Mouse (Mus musculus): ENCODE measurements around the gene Igsf3. TPM values are rescaled to one million over a fixed set of nuclear protein-coding genes. Genes with fewer than 3 reads are reported as not detected.

Igsf3 gene
- polyA plus RNA-seq, 1 experiment = 24.9 TPM

GRCm38 (mm10) chr3:101369301-101369881, 7.5 kb upstream of the Igsf3 start:
- Histone ChIP-seq H3K4me1 (ENCODE audit: control insufficient read depth, insufficient read depth, low read length) (peaks cover 4% of the 10 kb centered on the region; the same call in 1 of the 2 replicates), H3K4me3 (ENCODE audit: insufficient read depth, low read length) (no peak overlapping the region), H3K27ac (ENCODE audit: insufficient read depth, low read length) (no peak overlapping the region)
- TF ChIP-seq POLR2A (IDR thresholded peaks at IDR 0.05; ENCODE audit: low read depth, low read length) (no peak), CTCF (IDR thresholded peaks at IDR 0.05; ENCODE audit: borderline replicate concordance, insufficient read depth, low read length) (no peak)

DNA sequence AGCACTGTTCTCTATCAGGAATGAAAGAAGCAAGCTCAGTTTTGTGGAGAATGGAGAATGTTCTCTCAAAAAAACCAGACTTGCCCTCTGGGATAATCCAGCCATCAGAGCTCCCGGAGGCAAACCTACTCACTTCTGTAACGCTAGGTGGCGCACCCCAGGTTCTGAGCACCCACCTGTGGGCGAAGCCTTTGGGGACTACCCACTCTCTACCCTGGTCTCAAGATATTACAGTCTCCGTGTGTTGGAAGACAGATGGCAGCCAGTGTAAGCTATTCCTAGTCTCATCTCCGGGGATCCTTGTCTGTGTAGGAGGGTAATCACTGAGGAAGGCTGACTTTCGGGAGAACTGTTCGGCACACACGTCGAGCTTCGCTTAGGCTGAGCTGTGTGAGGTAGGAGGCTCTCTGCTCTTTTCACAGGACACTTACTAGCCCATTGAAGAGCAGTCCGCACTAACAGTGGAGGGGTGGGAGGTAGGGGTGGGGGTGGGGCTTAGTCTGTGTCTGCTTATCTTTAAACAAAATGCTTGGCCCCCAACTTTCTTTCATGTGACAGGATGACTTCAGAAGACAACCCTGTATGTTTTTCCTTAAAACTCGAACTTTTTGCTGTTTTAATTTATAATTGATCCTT, 4.4 kb upstream of the Igsf3 start:
- no peak overlapping the region for H3K4me3 ChIP-seq (ENCODE audit: insufficient read depth, low read length)
- no peak overlapping the region for H3K27ac ChIP-seq (ENCODE audit: insufficient read depth, low read length)
- peak; percentile 54; the same call in 1 of the 2 replicates for TF ChIP-seq CTCF (IDR thresholded peaks at IDR 0.05; ENCODE audit: borderline replicate concordance, insufficient read depth, low read length)
- TF ChIP-seq POLR2A (IDR thresholded peaks at IDR 0.05; ENCODE audit: low read depth, low read length) = no peak
- H3K4me1 ChIP-seq (ENCODE audit: control insufficient read depth, insufficient read depth, low read length) = peaks cover 4% of the 10 kb centered on the region; the same call in 1 of the 2 replicates

GRCm38 (mm10) chr3:101377256-101378024, 557 bp downstream of the Igsf3 start:
- H3K4me1 ChIP-seq (ENCODE audit: control insufficient read depth, insufficient read depth, low read length) = peaks cover 14% of the 10 kb centered on the region
- no peak for TF ChIP-seq POLR2A (IDR thresholded peaks at IDR 0.05; ENCODE audit: low read depth, low read length)
- TF ChIP-seq CTCF (IDR thresholded peaks at IDR 0.05; ENCODE audit: borderline replicate concordance, insufficient read depth, low read length) = no peak
- peak overlapping the region; percentile 66 for H3K4me3 ChIP-seq (ENCODE audit: insufficient read depth, low read length)
- H3K27ac ChIP-seq (ENCODE audit: insufficient read depth, low read length) = no peak overlapping the region

DNA sequence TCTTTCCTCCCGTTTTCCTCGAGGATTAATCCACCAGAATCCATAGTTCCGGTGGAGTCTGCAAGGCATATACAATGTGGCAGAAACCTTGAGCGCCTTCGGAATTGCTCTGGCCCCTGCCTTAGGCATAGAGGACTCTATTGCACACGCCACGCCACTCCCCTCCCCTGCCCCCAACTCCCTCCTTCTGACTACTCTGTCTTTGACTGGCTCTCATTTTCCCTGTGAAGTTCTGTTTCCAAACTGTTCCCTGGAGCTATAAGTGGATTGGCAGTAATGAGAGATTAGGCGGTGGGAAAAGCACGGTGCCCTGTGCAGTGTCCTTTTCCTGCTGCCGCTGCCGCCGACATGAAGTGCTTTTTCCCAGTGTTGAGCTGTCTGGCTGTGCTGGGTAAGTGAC, 1.2 kb downstream of the Igsf3 start:
- H3K4me3 ChIP-seq (ENCODE audit: insufficient read depth, low read length) = peak overlapping the region; percentile 66
- H3K4me1 ChIP-seq (ENCODE audit: control insufficient read depth, insufficient read depth, low read length) = peaks cover 14% of the 10 kb centered on the region

DNA sequence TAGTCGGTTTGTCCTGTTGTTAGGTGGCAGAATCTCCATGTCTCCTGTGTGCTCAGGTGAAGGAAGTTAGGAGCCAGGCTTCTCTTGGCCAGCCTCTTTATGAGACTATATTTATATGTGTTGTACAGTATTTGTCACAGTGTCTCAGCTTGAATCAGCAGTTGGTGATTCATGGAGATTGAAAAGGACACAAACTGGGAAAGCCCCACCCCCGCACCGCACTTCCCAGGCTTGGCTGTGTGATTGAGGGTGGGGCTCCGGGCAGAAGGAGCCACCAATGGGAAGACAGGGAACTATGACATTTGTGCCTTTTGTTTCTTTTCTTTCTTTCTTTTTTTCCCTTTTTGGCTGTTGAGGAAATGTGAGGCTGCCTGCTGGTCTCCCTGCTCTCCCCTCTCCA, 2.9 kb downstream of the Igsf3 start:
- Histone ChIP-seq H3K27ac (ENCODE audit: insufficient read depth, low read length) (no peak overlapping the region), H3K4me3 (ENCODE audit: insufficient read depth, low read length) (no peak overlapping the region; the same call in 1 of the 2 replicates), H3K4me1 (ENCODE audit: control insufficient read depth, insufficient read depth, low read length) (peaks cover 14% of the 10 kb centered on the region)
- TF ChIP-seq CTCF (IDR thresholded peaks at IDR 0.05; ENCODE audit: borderline replicate concordance, insufficient read depth, low read length) = no peak
- no peak for TF ChIP-seq POLR2A (IDR thresholded peaks at IDR 0.05; ENCODE audit: low read depth, low read length)

More for the DNA sequence above, 1.2 kb downstream of the Igsf3 start:
- H3K27ac ChIP-seq (ENCODE audit: insufficient read depth, low read length) = no peak overlapping the region
- TF ChIP-seq CTCF (IDR thresholded peaks at IDR 0.05; ENCODE audit: borderline replicate concordance, insufficient read depth, low read length) (no peak), POLR2A (IDR thresholded peaks at IDR 0.05; ENCODE audit: low read depth, low read length) (no peak)

DNA sequence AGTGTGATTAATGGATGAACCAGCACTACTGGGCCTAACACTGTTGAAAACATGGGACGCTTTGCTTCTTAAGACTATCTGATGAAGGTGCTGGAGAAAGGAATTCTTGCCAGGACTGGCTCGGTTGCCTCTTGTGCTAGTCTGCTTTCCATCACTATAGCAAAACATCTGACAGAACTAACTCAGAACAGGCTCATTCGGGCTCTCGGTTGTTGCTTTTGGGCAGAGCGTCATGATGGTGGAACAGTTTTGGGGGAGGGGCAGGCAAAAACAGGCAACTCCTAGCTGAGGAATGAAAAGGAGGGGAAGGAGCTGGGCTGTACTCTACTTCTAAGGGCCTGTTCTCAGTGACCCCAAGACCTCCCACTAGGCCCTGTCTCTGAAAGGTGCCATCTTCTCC, 4.8 kb downstream of the Igsf3 start:
- no peak overlapping the region for H3K4me3 ChIP-seq (ENCODE audit: insufficient read depth, low read length)
- TF ChIP-seq POLR2A (IDR thresholded peaks at IDR 0.05; ENCODE audit: low read depth, low read length) (no peak), CTCF (IDR thresholded peaks at IDR 0.05; ENCODE audit: borderline replicate concordance, insufficient read depth, low read length) (no peak)
- H3K27ac ChIP-seq (ENCODE audit: insufficient read depth, low read length) = no peak overlapping the region
- H3K4me1 ChIP-seq (ENCODE audit: control insufficient read depth, insufficient read depth, low read length) = peaks cover 14% of the 10 kb centered on the region

DNA sequence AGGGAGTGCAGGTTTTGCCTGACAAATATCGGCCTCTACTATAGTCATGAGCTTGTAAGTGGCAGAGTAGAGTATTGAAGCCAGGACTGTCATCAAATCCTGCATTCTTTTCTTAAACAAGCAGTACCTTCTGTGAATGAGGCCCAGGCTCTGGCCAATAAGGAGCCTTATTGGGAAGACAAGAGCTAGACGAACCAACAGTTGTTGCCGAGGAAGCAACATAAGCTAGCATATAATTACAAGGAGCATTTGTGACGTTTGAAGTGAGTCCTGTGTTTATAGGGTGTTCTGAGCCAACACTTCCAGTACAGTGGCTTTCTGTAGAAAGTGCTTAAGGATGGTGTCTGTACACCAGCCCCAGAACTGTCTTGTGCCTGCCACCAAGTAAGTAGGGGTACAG, 5.9 kb downstream of the Igsf3 start:
- no peak overlapping the region for H3K4me3 ChIP-seq (ENCODE audit: insufficient read depth, low read length)
- no peak for TF ChIP-seq POLR2A (IDR thresholded peaks at IDR 0.05; ENCODE audit: low read depth, low read length)
- TF ChIP-seq CTCF (IDR thresholded peaks at IDR 0.05; ENCODE audit: borderline replicate concordance, insufficient read depth, low read length) = no peak
- H3K4me1 ChIP-seq (ENCODE audit: control insufficient read depth, insufficient read depth, low read length) = peaks cover 14% of the 10 kb centered on the region

GRCm38 (mm10) chr3:101386430-101387016, 9.6 kb downstream of the Igsf3 start:
- Histone ChIP-seq H3K4me3 (ENCODE audit: insufficient read depth, low read length) (no peak overlapping the region), H3K4me1 (ENCODE audit: control insufficient read depth, insufficient read depth, low read length) (peaks cover 2% of the 10 kb centered on the region; the same call in 1 of the 2 replicates), H3K27ac (ENCODE audit: insufficient read depth, low read length) (no peak overlapping the region)
- TF ChIP-seq POLR2A (IDR thresholded peaks at IDR 0.05; ENCODE audit: low read depth, low read length) (no peak), CTCF (IDR thresholded peaks at IDR 0.05; ENCODE audit: borderline replicate concordance, insufficient read depth, low read length) (no peak)

More for the DNA sequence above, 5.9 kb downstream of the Igsf3 start:
- H3K27ac ChIP-seq (ENCODE audit: insufficient read depth, low read length) = no peak overlapping the region

DNA sequence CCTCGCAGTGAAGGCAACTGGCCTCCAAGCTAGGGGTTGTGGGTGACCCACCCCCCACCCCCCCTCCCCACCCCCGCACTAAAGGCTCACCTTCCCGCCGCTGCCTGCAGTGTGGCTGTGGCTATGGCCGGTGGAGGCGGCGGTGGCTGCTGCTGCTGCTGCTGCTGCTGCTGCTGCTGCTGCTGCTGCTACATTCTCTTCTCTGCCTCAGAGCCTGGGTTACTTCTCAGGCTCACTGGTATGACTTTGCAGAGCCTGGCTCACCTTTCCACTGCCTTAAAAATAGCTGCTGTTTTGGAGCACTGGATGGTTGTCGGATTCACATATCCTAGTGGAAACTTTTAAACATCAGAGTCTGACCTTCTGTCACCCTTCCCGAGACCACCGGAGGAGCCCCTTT, 11.0 kb downstream of the Igsf3 start:
- H3K4me1 ChIP-seq (ENCODE audit: control insufficient read depth, insufficient read depth, low read length) = no peaks in the 10 kb centered on the region
- H3K4me3 ChIP-seq (ENCODE audit: insufficient read depth, low read length) = no peak overlapping the region
- TF ChIP-seq CTCF (IDR thresholded peaks at IDR 0.05; ENCODE audit: borderline replicate concordance, insufficient read depth, low read length) (no peak), POLR2A (IDR thresholded peaks at IDR 0.05; ENCODE audit: low read depth, low read length) (no peak)
- H3K27ac ChIP-seq (ENCODE audit: insufficient read depth, low read length) = no peak overlapping the region
